13 mouse cellular contexts compared by ENCODE assay signal in the genomic region with DNA sequence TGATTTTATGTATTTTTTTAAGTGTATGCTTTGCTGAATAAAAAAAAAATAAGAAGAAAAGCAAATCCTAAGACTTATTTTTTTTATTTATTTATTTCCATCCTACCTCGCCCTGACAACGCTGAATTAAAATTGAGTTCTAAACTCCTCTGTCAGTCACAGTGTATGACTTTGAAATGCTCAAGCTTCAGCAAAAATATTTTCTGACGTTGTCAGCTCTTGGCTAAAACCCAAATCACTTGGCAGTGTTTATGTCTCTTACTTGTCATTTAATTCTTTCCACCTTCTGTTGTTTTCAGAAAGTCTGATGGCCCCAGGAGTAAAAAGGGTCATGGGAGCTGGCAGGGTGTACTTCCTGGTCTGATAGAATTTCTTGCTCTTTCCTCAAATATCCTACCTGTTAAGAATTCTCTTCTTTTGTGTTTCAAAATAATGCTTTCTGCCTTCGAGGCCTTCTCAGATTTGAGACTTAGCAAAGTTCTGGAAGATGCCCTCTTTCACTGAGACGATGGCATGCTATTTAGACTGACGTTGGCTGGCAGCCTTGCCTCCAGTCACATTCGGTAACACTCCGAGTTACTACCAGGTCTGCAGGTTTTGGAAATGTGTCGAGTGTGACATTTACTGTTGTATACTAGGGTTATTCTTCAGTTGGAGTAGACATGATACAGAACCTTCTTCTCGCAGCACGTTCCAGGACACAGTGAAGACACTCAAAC.
DNase-seq lines count a peak whose midpoint lies in the region; ATAC-seq and TF ChIP-seq lines count a peak whose summit lies in the region.
"Had no signal": no experiment of that assay in that cellular context is flagged by ENCODE, and none has a peak within 500 bp of the region (broad histone marks: within the 10 kb centered on the region; RNA-seq: fewer than 3 reads in every experiment).

No protein-coding gene starts in this region.

- no peak for TF ChIP-seq CTCF in brain, embryonic 14.5 days (IDR thresholded peaks at IDR 0.05; ENCODE audit: borderline replicate concordance, extremely low read depth, insufficient read depth, insufficient read length)

- H3K9ac ChIP-seq in limb, embryonic 15.5 days: no peak overlapping the region
- H3K9ac ChIP-seq: forebrain, embryonic 15.5 days; lung, embryonic 15.5 days had no signal

- H3K4me2 ChIP-seq in limb, embryonic 15.5 days: no peak overlapping the region
- H3K4me2 ChIP-seq: forebrain, embryonic 15.5 days; liver, embryonic 11.5 days; lung, embryonic 15.5 days had no signal

- H3K4me3 ChIP-seq in limb, embryonic 15.5 days: no peak overlapping the region
- H3K4me3 ChIP-seq: forebrain, embryonic 15.5 days; lung, embryonic 15.5 days had no signal

- no peaks in the 10 kb centered on the region for H3K27me3 ChIP-seq in limb, embryonic 15.5 days
- H3K27me3 ChIP-seq: forebrain, embryonic 15.5 days; lung, embryonic 15.5 days had no signal

- peaks cover 20% of the 10 kb centered on the region for H3K4me1 ChIP-seq in limb, embryonic 15.5 days

- peak; percentile 89 for DNase-seq in heart, adult 11 months
- DNase-seq in heart, postnatal 4 days: no peak
- peak; percentile 35 for DNase-seq in lung, postnatal 10 days
- DNase-seq in lung, adult 18-20 months: no peak
- peak; percentile 64 for DNase-seq in brain, embryonic 14.5 days (ENCODE audit: low read depth)
- no peak for DNase-seq in embryo, embryonic 10 days (ENCODE audit: low spot score)
- DNase-seq: adrenal gland, postnatal 25 days; cerebellum, adult 8-10 months; spleen, adult 18-20 months had no signal

- no peak for TF ChIP-seq POLR2A in brain, embryonic 14.5 days (IDR thresholded peaks at IDR 0.05; ENCODE audit: borderline replicate concordance, extremely low read depth, insufficient read depth, insufficient read length, poor library complexity, severe bottlenecking)

- H3K9me3 ChIP-seq in limb, embryonic 15.5 days: no peaks in the 10 kb centered on the region
- H3K9me3 ChIP-seq: forebrain, embryonic 15.5 days; lung, embryonic 15.5 days had no signal

- 57% methylated on average over 11 of the region's 11 CpGs for WGBS in limb, embryonic 15.5 days

- H3K27ac ChIP-seq in limb, embryonic 15.5 days: peak overlapping the region; percentile 70
- H3K27ac ChIP-seq: forebrain, embryonic 15.5 days; lung, embryonic 15.5 days had no signal

- H3K36me3 ChIP-seq in limb, embryonic 15.5 days: no peaks in the 10 kb centered on the region
- H3K36me3 ChIP-seq: forebrain, embryonic 15.5 days; lung, embryonic 15.5 days had no signal

- no peak for ATAC-seq in limb, embryonic 15.5 days (ENCODE audit: insufficient number of reproducible peaks, low FRiP score, low TSS enrichment, low read depth)
- ATAC-seq: forebrain, embryonic 15.5 days had no signal

Comparison
In these comparisons a context has a peak if more than half of its experiments do, and no peak if none do; other contexts are left out.
1. DNase-seq: peak in heart, adult 11 months (single experiment), lung, postnatal 10 days (single experiment) and brain, embryonic 14.5 days (single experiment); none in heart, postnatal 4 days (single experiment), lung, adult 18-20 months (0 of 2) and embryo, embryonic 10 days (single experiment).